In the genomic region with DNA sequence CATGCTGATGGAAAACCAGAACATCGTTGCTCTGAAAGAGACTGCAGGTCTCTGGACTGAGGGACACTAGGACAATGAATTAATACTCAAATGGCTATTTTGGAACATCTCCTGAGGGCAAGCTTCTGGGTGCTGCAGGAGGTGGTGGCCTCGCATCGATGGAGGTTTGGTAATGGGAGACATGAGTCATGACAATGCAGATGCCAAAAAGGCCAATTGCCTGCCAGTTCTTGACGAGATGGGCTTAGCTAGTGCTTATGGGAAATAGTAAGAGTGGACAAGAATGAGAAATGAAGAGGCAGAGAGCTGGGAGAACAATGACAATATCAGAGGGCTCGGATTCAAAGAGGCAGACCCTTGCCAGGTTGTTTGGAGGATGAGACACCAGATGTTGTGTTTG, we compare ENCODE assay signal across 14 mouse cellular contexts. TPM values are rescaled to one million over a fixed set of nuclear protein-coding genes. Genes with fewer than 3 reads are reported as not detected.
DNase-seq lines count a peak whose midpoint lies in the region; ATAC-seq and TF ChIP-seq lines count a peak whose summit lies in the region.
"Had no signal": no experiment of that assay in that cellular context is flagged by ENCODE, and none has a peak within 500 bp of the region (broad histone marks: within the 10 kb centered on the region; RNA-seq: fewer than 3 reads in every experiment).

No protein-coding gene starts in this region.

- no peaks in the 10 kb centered on the region for H3K27me3 ChIP-seq in lung, postnatal 0 days (replicated peaks; ENCODE audit: insufficient read depth, low read length)
- no peaks in the 10 kb centered on the region for H3K27me3 ChIP-seq in hindbrain, embryonic 12.5 days
- H3K27me3 ChIP-seq: limb, embryonic 15.5 days had no signal

- no peak for TF ChIP-seq CTCF in lung, postnatal 0 days (IDR thresholded peaks at IDR 0.05)

- peaks cover 37% of the 10 kb centered on the region for H3K4me1 ChIP-seq in lung, postnatal 0 days (ENCODE audit: insufficient read depth, low read depth, low read length)
- H3K4me1 ChIP-seq in hindbrain, embryonic 12.5 days: peaks cover 22% of the 10 kb centered on the region
- H3K4me1 ChIP-seq: megakaryocyte, embryonic 14.5 days had no signal

- no peaks in the 10 kb centered on the region for H3K9me3 ChIP-seq in lung, postnatal 0 days (ENCODE audit: low read length)
- H3K9me3 ChIP-seq in hindbrain, embryonic 12.5 days (replicated peaks): no peaks in the 10 kb centered on the region
- H3K9me3 ChIP-seq: limb, embryonic 15.5 days; megakaryocyte, embryonic 14.5 days had no signal

- DNase-seq in gastrocnemius, adult 18-20 months (ENCODE audit: low spot score): peak; percentile 68
- no peak for DNase-seq in gastrocnemius, postnatal 10 days
- peak; percentile 76 for DNase-seq in 3T3-L1 (ENCODE audit: low read depth, low spot score)
- peak; percentile 62 for DNase-seq in gastrocnemius, postnatal 25 days
- peak; percentile 61 for DNase-seq in lung, postnatal 0 days (ENCODE audit: low spot score)
- DNase-seq in retina, embryonic 14.5 days (ENCODE audit: low spot score): no peak
- no peak for DNase-seq in spleen, postnatal 4 days (ENCODE audit: low spot score in 2 of 2)
- DNase-seq: cerebellum, adult 9-11 months; kidney, adult 9 months had no signal

- 0 out of 2 replicates have a peak overlapping the region, but pooled peaks have one; percentile 20 for H3K27ac ChIP-seq in lung, postnatal 0 days (ENCODE audit: low read length)
- no peak overlapping the region for H3K27ac ChIP-seq in hindbrain, embryonic 12.5 days
- H3K27ac ChIP-seq: limb, embryonic 15.5 days had no signal

- H3K4me2 ChIP-seq in lung, postnatal 0 days (replicated peaks; ENCODE audit: low read depth, low read length): no peak overlapping the region
- no peak overlapping the region for H3K4me2 ChIP-seq in hindbrain, embryonic 12.5 days (replicated peaks)
- H3K4me2 ChIP-seq: limb, embryonic 15.5 days had no signal

- WGBS in lung, postnatal 0 days: 50% methylated on average over 5 of the region's 5 CpGs
- WGBS in hindbrain, embryonic 12.5 days: 81% methylated on average over 5 of the region's 5 CpGs

- ATAC-seq in lung, postnatal 0 days: no peak
- no peak for ATAC-seq in hindbrain, embryonic 12.5 days (ENCODE audit: low FRiP score)

- no peak overlapping the region for H3K9ac ChIP-seq in lung, postnatal 0 days (replicated peaks; ENCODE audit: low read depth)
- H3K9ac ChIP-seq in hindbrain, embryonic 12.5 days: no peak overlapping the region
- H3K9ac ChIP-seq: limb, embryonic 15.5 days had no signal

- H3K36me3 ChIP-seq in lung, postnatal 0 days (ENCODE audit: insufficient read depth, low read length): no peaks in the 10 kb centered on the region
- H3K36me3 ChIP-seq in hindbrain, embryonic 12.5 days: no peaks in the 10 kb centered on the region
- H3K36me3 ChIP-seq: limb, embryonic 15.5 days had no signal

- TF ChIP-seq EP300 in lung, postnatal 0 days (IDR thresholded peaks at IDR 0.05): no peak

- H3K4me3 ChIP-seq in lung, postnatal 0 days (ENCODE audit: low read depth, low read length): no peak overlapping the region
- no peak overlapping the region for H3K4me3 ChIP-seq in hindbrain, embryonic 12.5 days
- H3K4me3 ChIP-seq: limb, embryonic 15.5 days; megakaryocyte, embryonic 14.5 days had no signal

RNA-seq across cellular contexts. Expression of a gene that starts 38.0 kb away (rescaled TPM):
- total RNA-seq in gastrocnemius, adult 18-20 months (2021): not detected
- not detected for total RNA-seq in gastrocnemius, postnatal 10 days (2021)
- not detected for total RNA-seq in gastrocnemius, postnatal 25 days (2021)
- 0.55 and 0.79 TPM in 2 replicates for polyA plus RNA-seq in lung, postnatal 0 days (2015; fragmentation: Nextera tagmentation; extraction: Ambion mirVana)
- polyA plus RNA-seq in hindbrain, embryonic 12.5 days (2016; fragmentation: Nextera tagmentation; extraction: Ambion mirVana): not detected in 2 replicates
- polyA plus RNA-seq: C2C12; frontal cortex, adult 2 months had no signal

Comparison
In these comparisons a context has a peak if more than half of its experiments do, and no peak if none do; other contexts are left out.
1. DNase-seq: peak in gastrocnemius, adult 18-20 months (single experiment), 3T3-L1 (single experiment), gastrocnemius, postnatal 25 days (single experiment) and lung, postnatal 0 days (single experiment); none in gastrocnemius, postnatal 10 days (single experiment), retina, embryonic 14.5 days (single experiment) and spleen, postnatal 4 days (0 of 2).